Mouse (Mus musculus) hindbrain, embryonic 14.5 days (tissue): ENCODE measurements around the gene Rad51b. TPM values are rescaled to one million over a fixed set of nuclear protein-coding genes. Genes with fewer than 3 reads are reported as not detected.

Experiments used
- ATAC-seq: fragments of 200-750 bp; cut with Nextera tagmentation; 2 replicates; pipeline ENCODE4 v1.8.0; 2017; ENCODE audit warnings: moderate number of reproducible peaks, mild to moderate bottlenecking, moderate TSS enrichment, moderate library complexity; ENCODE audit not compliant: low FRiP score
- DNase-seq: peaks from one replicate; pipeline ENCODE4 v3.0.0-alpha.2; 2015; ENCODE audit warnings: low spot score
- H3K27ac ChIP-seq: fragments of 300-500 bp; sonication (generic); 2 replicates; pipeline ENCODE4 v1.5.1; 2014; ENCODE audit warnings: mild to moderate bottlenecking, moderate library complexity
- H3K27me3 ChIP-seq: fragments of 300-500 bp; sonication (generic); 2 replicates; pipeline ENCODE4 v1.6.1; 2014; ENCODE audit warnings: mild to moderate bottlenecking, low read length, mixed read lengths; ENCODE audit not compliant: control insufficient read depth, insufficient read depth
- H3K36me3 ChIP-seq: fragments of 300-500 bp; sonication (generic); replicated peaks from 2 replicates; pipeline ENCODE4 v1.6.1; 2014; ENCODE audit not compliant: control insufficient read depth, insufficient read depth
- H3K4me1 ChIP-seq: fragments of 300-500 bp; sonication (generic); replicated peaks from 2 replicates; pipeline ENCODE4 v1.6.1; 2014; ENCODE audit warnings: antibody characterized with exemption, low read length, mixed read lengths; ENCODE audit not compliant: control insufficient read depth, insufficient read depth
- H3K4me2 ChIP-seq: fragments of 300-500 bp; sonication (generic); replicated peaks from 2 replicates; pipeline ENCODE4 v1.6.1; 2014; ENCODE audit warnings: mild to moderate bottlenecking, moderate library complexity
- H3K4me3 ChIP-seq: fragments of 300-500 bp; sonication (generic); replicated peaks from 2 replicates; pipeline ENCODE4 v1.5.1; 2014; ENCODE audit warnings: mild to moderate bottlenecking, low read length
- H3K9ac ChIP-seq: fragments of 300-500 bp; sonication (generic); 2 replicates; pipeline ENCODE4 v1.6.1; 2014
- H3K9me3 ChIP-seq: fragments of 300-500 bp; sonication (generic); 2 replicates; pipeline ENCODE4 v1.6.1; 2016; ENCODE audit warnings: low read length; ENCODE audit not compliant: control insufficient read depth
- WGBS: fragments of 180-500 bp; shearing (Covaris S2); extraction: QIAGEN DNeasy Blood & Tissue Kit; methylation state at CpG from one replicate; pipeline ENCODE4 v1.1.7; 2014; 5-methylcytosine and 5-hydroxymethylcytosine counted together
- polyA plus RNA-seq: library from polyadenylated mRNA; unstranded; fragments of >200 nt; fragmentation: Nextera tagmentation; extraction: Ambion mirVana; gene quantifications from 2 replicates; pipeline ENCODE4 v1.2.1, GENCODE M21; 2014

Gene Rad51b
- polyA plus RNA-seq, 1 experiment from 2014 or later = 1.5 TPM

DNA sequence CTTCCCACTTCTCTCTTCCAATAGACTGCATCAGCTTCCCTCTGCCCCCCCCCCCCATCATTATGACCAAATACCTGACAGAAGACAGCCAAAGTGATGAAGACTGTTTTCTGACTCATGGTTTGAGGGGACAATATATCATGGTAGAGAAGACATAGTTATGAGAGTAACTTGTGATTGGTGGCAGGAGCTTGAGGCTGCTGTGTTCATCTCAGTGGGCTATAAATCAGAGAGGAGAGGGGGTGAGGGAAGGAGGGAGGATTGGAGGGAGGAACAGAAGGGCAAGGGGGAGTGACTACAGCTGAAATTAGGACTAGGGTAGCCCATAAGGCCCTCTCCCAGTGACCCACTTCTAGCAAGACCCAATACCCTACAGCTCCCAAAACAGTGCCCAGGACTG is 416.2 kb downstream of the Rad51b start:
- Histone ChIP-seq H3K4me2 (no peak overlapping the region), H3K4me1 (peaks cover 16% of the 10 kb centered on the region), H3K27ac (no peak overlapping the region), H3K9ac (no peak overlapping the region), H3K27me3 (no peaks in the 10 kb centered on the region), H3K36me3 (no peaks in the 10 kb centered on the region), H3K4me3 (no peak overlapping the region), H3K9me3 (no peaks in the 10 kb centered on the region)
- ATAC-seq (no peak), DNase-seq (no peak)

DNA sequence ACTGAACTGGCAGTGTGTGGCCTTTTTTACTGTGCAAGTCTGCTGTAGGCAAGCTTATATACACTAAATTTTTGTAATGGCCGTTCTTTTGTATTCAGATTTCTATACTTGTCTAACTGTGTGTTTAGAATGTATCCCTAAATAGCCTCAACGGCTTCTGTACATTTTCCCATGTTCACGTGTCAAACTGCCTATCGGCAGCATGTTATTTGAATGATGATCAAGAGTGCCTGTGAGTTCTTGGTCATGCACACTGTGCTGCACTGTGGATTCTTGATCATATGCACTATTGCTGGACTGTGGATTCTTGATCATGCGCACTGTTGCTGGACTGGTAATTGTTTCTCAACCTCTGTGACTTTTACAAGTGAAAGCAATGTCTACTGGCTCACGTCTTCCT is 417.4 kb downstream of the Rad51b start:
- ATAC-seq (no peak), DNase-seq (no peak)
- Histone ChIP-seq H3K9ac (no peak overlapping the region), H3K4me3 (no peak overlapping the region), H3K4me2 (no peak overlapping the region), H3K9me3 (no peaks in the 10 kb centered on the region), H3K27ac (no peak overlapping the region), H3K36me3 (no peaks in the 10 kb centered on the region), H3K27me3 (no peaks in the 10 kb centered on the region), H3K4me1 (peaks cover 17% of the 10 kb centered on the region; the same call in 1 of the 2 replicates)
- whole genome bisulfite sequencing = 54% methylated on average over 6 of the region's 6 CpGs

DNA sequence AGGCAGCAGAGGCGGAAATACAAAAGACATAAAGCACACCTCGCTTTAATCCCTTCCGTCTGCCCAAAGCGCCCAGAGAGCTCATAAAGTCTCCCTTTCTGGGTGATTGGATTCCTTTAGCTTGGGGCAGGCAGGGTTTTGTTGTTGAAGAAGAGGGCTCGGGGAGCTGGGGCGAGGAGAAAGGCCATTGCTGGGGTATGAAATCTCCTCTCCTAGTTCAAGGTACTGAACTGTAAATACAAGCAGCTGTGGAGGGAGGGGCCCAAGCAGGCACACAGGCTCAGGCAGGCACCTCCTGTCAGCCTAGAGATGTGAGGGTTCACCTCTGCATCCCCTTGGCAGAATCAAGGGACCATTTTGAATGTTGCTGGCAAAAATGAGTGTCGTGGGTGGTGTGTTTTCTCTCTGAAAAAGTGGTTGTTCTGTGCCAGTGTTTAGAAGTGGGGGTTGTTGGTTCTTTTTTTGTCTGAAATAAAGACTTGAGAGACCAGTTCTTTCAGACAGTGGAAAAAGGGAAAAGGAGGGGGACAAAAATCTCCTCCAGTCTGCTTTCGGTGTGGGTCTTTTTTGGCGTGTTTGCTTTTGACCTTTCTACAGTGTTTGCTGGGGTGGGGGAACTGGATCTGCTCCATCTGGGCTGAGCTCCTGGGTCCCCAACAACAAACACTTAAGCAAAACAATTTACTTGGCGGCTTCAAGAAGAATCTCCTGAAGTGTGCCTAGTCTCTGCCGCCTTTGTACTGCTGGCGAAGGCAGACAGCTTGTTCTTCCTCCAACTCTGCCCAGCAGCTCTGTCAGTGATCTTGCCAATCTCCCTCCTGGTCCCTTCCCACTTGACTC is 418.6 kb downstream of the Rad51b start:
- Histone ChIP-seq H3K27me3 (no peaks in the 10 kb centered on the region), H3K4me1 (peaks cover 21% of the 10 kb centered on the region; the same call in 1 of the 2 replicates), H3K4me3 (no peak overlapping the region), H3K9ac (no peak overlapping the region), H3K4me2 (no peak overlapping the region), H3K27ac (peak overlapping the region; percentile 66), H3K9me3 (no peaks in the 10 kb centered on the region), H3K36me3 (no peaks in the 10 kb centered on the region)
- 18% methylated on average over 12 of the region's 12 CpGs for WGBS
- ATAC-seq (peak; percentile 49; the same call in 1 of the 2 replicates), DNase-seq (no peak)

DNA sequence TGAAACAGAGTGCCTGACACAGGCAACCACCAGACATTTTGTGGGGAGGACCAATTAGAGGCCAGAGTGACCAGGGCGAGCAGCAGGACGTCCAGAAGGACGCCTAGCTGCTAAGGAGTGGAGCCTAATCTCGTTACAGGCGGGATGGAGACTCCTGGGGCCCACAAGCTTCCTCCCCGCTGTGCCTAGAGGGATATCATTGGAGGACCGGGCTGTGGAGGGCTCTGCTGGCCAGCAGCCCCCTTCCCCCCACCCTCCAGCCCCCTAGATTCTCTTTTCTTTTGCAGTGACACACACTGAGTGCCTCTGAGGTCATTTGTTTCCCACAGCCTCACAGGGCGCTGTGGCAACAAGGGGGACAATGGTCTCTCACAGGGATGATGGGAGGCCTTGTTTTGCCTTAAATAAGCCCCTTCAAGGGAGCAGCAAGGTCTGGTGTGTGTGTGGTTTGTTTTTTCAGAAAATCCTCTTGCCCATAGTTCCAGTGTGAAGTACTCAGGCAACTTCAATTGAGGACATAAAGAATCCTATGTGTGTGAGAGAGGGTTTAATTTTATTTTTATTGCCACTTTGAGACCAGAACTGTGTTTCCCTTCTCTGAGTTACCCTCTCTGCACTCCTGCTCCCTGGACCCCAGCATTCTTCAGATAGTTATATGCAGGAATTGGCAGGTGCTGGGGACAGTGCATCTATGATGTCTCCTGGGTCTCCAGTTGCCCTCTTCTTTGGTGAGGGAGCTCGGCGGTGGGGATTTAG is 422.2 kb downstream of the Rad51b start:
- Histone ChIP-seq H3K36me3 (no peaks in the 10 kb centered on the region), H3K27me3 (no peaks in the 10 kb centered on the region), H3K9ac (no peak overlapping the region), H3K4me2 (no peak overlapping the region), H3K9me3 (no peaks in the 10 kb centered on the region), H3K27ac (peak overlapping the region; percentile 68), H3K4me3 (no peak overlapping the region), H3K4me1 (peaks cover 21% of the 10 kb centered on the region; the same call in 1 of the 2 replicates)
- DNase-seq (peak; percentile 61), ATAC-seq (peak; percentile 90)
- 7% methylated on average over 10 of the region's 10 CpGs for WGBS

DNA sequence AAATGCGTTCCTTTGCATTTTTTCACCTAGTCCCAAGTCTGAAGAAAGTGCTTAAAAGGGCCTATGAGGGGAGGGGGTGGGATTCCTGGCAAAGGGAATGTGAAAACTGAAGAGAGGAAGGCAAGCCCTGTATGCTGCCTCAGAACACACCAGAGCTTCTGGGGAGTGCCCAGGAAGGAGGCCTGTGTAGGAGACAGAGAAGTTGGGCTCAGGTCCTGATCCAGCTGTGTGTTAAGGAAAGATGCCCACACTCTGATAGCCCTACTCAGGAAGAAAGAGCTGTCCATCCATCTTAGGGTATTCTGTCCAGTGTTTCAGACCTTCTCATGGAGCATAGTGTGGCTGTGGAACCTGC is 422.7 kb downstream of the Rad51b start:
- H3K4me1 ChIP-seq = peaks cover 16% of the 10 kb centered on the region; the same call in 1 of the 2 replicates
- H3K27ac ChIP-seq = peak overlapping the region; percentile 68
- no peak overlapping the region for H3K4me2 ChIP-seq
- DNase-seq = no peak
- no peaks in the 10 kb centered on the region for H3K9me3 ChIP-seq
- H3K36me3 ChIP-seq = no peaks in the 10 kb centered on the region
- no peaks in the 10 kb centered on the region for H3K27me3 ChIP-seq
- WGBS = 10% methylated on average over 1 of the region's 1 CpGs
- no peak overlapping the region for H3K9ac ChIP-seq
- H3K4me3 ChIP-seq = no peak overlapping the region
- no peak for ATAC-seq

DNA sequence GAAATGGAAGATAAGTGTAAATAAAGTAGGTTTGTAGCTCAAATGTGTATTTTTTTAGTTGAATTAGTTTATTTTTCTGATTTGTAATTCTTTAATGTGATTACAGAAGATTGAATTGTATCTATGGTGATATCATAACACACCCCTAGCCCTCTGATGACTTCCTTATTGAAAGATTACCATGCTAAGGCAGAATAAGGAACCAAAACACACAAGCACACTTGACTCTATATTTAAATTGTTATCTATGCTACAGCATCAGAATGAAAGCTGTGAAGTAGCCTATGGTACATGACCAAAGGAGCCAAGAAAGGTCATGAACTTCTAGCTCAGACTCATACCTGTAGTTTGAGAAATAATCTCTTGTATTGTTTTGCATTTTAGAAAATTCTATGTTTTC is 427.8 kb downstream of the Rad51b start:
- Histone ChIP-seq H3K27ac (no peak overlapping the region), H3K4me1 (no peaks in the 10 kb centered on the region), H3K9me3 (peaks cover 21% of the 10 kb centered on the region), H3K4me3 (no peak overlapping the region), H3K9ac (no peak overlapping the region), H3K36me3 (no peaks in the 10 kb centered on the region), H3K27me3 (no peaks in the 10 kb centered on the region), H3K4me2 (no peak overlapping the region)
- ATAC-seq = no peak
- no peak for DNase-seq

DNA sequence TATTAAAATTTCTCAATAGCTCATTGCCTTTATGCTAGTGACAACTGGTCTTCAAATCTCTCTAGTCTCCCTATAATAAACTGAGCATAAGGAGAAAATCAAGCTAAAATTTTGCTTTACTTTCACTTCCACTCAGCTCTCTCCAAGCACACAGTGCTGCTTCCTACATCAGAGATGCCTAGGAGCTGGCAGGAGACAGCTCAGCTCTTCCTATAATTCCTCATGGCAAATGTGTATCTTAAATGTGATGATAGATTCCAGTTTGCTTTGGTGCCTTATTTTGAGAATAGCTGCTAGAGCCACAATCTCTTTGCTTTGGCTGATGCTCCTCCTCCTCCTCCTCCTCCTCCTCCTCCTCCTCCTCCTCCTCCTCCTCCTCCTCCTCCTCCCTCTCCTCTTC is 428.6 kb downstream of the Rad51b start:
- no peak for ATAC-seq
- no peak for DNase-seq

DNA sequence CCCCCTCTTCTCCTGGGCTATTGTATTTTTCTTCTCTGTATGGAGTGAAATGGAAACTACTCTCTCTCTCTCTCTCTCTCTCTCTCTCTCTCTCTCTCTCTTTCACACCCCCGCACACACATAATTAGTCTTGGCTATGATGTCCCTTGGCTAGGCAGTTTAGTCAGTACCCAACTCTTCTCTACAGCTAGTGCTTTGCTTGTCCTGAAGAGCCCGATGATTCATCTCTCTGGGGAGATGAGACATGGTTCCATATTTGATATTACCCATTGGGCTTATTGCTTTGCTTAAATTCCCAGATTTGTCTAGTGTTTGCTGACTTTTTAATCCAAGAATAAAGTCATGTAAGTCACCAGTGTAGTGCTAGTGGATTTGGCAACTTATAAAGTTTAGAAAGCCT is 429.0 kb downstream of the Rad51b start:
- 76% methylated on average over 2 of the region's 2 CpGs for WGBS
- Histone ChIP-seq H3K4me3 (no peak overlapping the region), H3K27ac (no peak overlapping the region), H3K4me2 (no peak overlapping the region), H3K36me3 (no peaks in the 10 kb centered on the region), H3K27me3 (no peaks in the 10 kb centered on the region), H3K9me3 (peaks cover 21% of the 10 kb centered on the region), H3K9ac (no peak overlapping the region), H3K4me1 (0 out of 2 replicates have a peak, but pooled peaks cover 2% of the 10 kb centered on the region)
- ATAC-seq (no peak), DNase-seq (no peak)

More for the DNA sequence above, 428.6 kb downstream of the Rad51b start:
- Histone ChIP-seq H3K4me1 (0 out of 2 replicates have a peak, but pooled peaks cover 2% of the 10 kb centered on the region), H3K27ac (no peak overlapping the region), H3K36me3 (no peaks in the 10 kb centered on the region), H3K4me2 (no peak overlapping the region), H3K27me3 (no peaks in the 10 kb centered on the region), H3K9me3 (peaks cover 21% of the 10 kb centered on the region), H3K4me3 (no peak overlapping the region), H3K9ac (no peak overlapping the region)

DNA sequence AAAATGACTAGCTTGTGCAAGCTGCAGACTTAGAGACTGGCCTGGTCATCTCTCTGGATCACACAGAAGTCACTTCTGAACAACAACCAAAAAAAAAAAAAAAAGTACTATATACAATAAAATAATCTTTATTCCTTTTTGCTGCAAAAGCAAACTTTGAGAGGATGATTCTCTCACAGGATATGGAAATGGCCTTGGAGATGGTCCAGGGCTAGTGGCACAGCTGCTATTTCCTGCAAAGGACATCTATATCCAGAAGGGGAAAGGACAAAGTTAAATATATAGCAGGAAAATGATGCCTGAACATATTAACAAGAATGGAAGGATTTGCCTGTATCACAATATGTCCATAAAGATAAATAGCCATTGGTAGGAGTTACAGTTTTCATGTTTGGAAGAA is 429.9 kb downstream of the Rad51b start:
- H3K4me2 ChIP-seq = no peak overlapping the region
- no peak overlapping the region for H3K4me3 ChIP-seq
- DNase-seq (no peak), ATAC-seq (no peak)
- H3K9ac ChIP-seq = no peak overlapping the region
- peaks cover 21% of the 10 kb centered on the region for H3K9me3 ChIP-seq
- H3K27me3 ChIP-seq = no peaks in the 10 kb centered on the region
- no peaks in the 10 kb centered on the region for H3K36me3 ChIP-seq
- H3K4me1 ChIP-seq = 0 out of 2 replicates have a peak, but pooled peaks cover 2% of the 10 kb centered on the region
- no peak overlapping the region for H3K27ac ChIP-seq
